Mouse (Mus musculus) intestine, embryonic 16.5 days (tissue): ENCODE measurements around the gene Gm10521. TPM values are rescaled to one million over a fixed set of nuclear protein-coding genes. Genes with fewer than 3 reads are reported as not detected.

Source experiments
- ATAC-seq: fragments of 200-750 bp; cut with Nextera tagmentation; 2 replicates; pipeline ENCODE4 v1.8.0; 2017; ENCODE audit warnings: moderate TSS enrichment, moderate library complexity
- H3K27ac ChIP-seq: fragments of 300-500 bp; sonication (generic); 2 replicates; pipeline ENCODE4 v1.5.1; 2014; ENCODE audit warnings: mild to moderate bottlenecking, low read length
- H3K27me3 ChIP-seq: fragments of 300-500 bp; sonication (generic); replicated peaks from 2 replicates; pipeline ENCODE4 v1.6.1; 2014; ENCODE audit warnings: low read length, control low read depth, mixed read lengths; ENCODE audit not compliant: control insufficient read depth, insufficient read depth
- H3K36me3 ChIP-seq: fragments of 300-500 bp; sonication (generic); 2 replicates; pipeline ENCODE4 v1.6.1; 2014; ENCODE audit warnings: low read length, control low read depth; ENCODE audit not compliant: control insufficient read depth, insufficient read depth
- H3K4me1 ChIP-seq: fragments of 300-500 bp; sonication (generic); 2 replicates; pipeline ENCODE4 v1.6.1; 2014; ENCODE audit warnings: low read length, control low read depth, mixed read lengths; ENCODE audit not compliant: control insufficient read depth, insufficient read depth
- H3K4me2 ChIP-seq: fragments of 300-500 bp; sonication (generic); 2 replicates; pipeline ENCODE4 v1.6.1; 2014; ENCODE audit warnings: low read depth, low read length, control low read depth
- H3K4me3 ChIP-seq: fragments of 300-500 bp; sonication (generic); 2 replicates; pipeline ENCODE4 v1.5.1; 2014; ENCODE audit warnings: mild to moderate bottlenecking, low read length
- H3K9ac ChIP-seq: fragments of 300-500 bp; sonication (generic); 2 replicates; pipeline ENCODE4 v1.6.1; 2014; ENCODE audit warnings: low read depth, low read length
- H3K9me3 ChIP-seq: fragments of 300-500 bp; sonication (generic); 2 replicates; pipeline ENCODE4 v1.6.1; 2016; ENCODE audit warnings: low read length, control low read depth; ENCODE audit not compliant: control insufficient read depth
- WGBS: fragments of 180-500 bp; shearing (Covaris S2); extraction: QIAGEN DNeasy Blood & Tissue Kit; methylation state at CpG from one replicate; pipeline ENCODE4 v1.1.7; 2014; 5-methylcytosine and 5-hydroxymethylcytosine counted together
- polyA plus RNA-seq: library from polyadenylated mRNA; unstranded; fragments of >200 nt; fragmentation: Nextera tagmentation; extraction: Ambion mirVana; gene quantifications from 2 replicates; pipeline ENCODE4 v1.2.1, GENCODE M21; 2015

The Gm10521 gene
- polyA plus RNA-seq, 1 experiment from 2014 or later = not detected

- 77% methylated on average over 6 of the region's 6 CpGs for WGBS
- H3K27me3 ChIP-seq = no peaks in the 10 kb centered on the region
- H3K4me3 ChIP-seq = no peak overlapping the region
- no peaks in the 10 kb centered on the region for H3K9me3 ChIP-seq
- H3K27ac ChIP-seq = no peak overlapping the region
- no peak for ATAC-seq
- H3K36me3 ChIP-seq = no peaks in the 10 kb centered on the region
- no peak overlapping the region for H3K9ac ChIP-seq
- H3K4me1 ChIP-seq = no peaks in the 10 kb centered on the region
- no peak overlapping the region for H3K4me2 ChIP-seq
Observed at GRCm38 (mm10) chr1:171940626-171941025, 45.2 kb downstream of the Gm10521 start.

GRCm38 (mm10) chr1:171946447-171946995 lies 51.1 kb downstream of the Gm10521 start:
- Histone ChIP-seq H3K9ac (no peak overlapping the region), H3K4me3 (no peak overlapping the region), H3K4me2 (no peak overlapping the region), H3K27me3 (no peaks in the 10 kb centered on the region), H3K9me3 (no peaks in the 10 kb centered on the region), H3K36me3 (no peaks in the 10 kb centered on the region), H3K4me1 (no peaks in the 10 kb centered on the region), H3K27ac (no peak overlapping the region)
- WGBS = 74% methylated on average over 6 of the region's 6 CpGs
- ATAC-seq = no peak

Other genes starting within 250 kb of the Gm10521 start
- 0.18 and 0.23 TPM in 2 replicates for gene Slamf7, start 242.6 kb upstream of the Gm10521 start, polyA plus RNA-seq
- 4.4 and 4.7 TPM in 2 replicates for gene Cd48, start 213.7 kb upstream of the Gm10521 start, polyA plus RNA-seq
- gene Slamf1, start 128.5 kb upstream of the Gm10521 start, polyA plus RNA-seq = 0.11 and 0.15 TPM in 2 replicates
- 1.1 and 1.8 TPM in 2 replicates for gene Cd84, start 56.0 kb upstream of the Gm10521 start, polyA plus RNA-seq
- 0.61 and 0.62 TPM in 2 replicates for gene Slamf6, start 21.9 kb downstream of the Gm10521 start, polyA plus RNA-seq
- gene Vangl2, start 132.8 kb downstream of the Gm10521 start, polyA plus RNA-seq = 6.1 and 6.8 TPM in 2 replicates
- 0.09 TPM in 1 of 2 replicates, not detected in the other for gene Nhlh1, start 161.9 kb downstream of the Gm10521 start, polyA plus RNA-seq
- 204 and 218 TPM in 2 replicates for gene Copa, start 186.9 kb downstream of the Gm10521 start, polyA plus RNA-seq
- 159 TPM in 2 replicates for gene Ncstn, start 187.1 kb downstream of the Gm10521 start, polyA plus RNA-seq
- 161 TPM in 2 replicates for gene Pex19, start 231.1 kb downstream of the Gm10521 start, polyA plus RNA-seq